Mouse (Mus musculus): Measurements from ENCODE around the gene Map3k1. TPM values are rescaled to one million over a fixed set of nuclear protein-coding genes. Genes with fewer than 3 reads are reported as not detected.

The Map3k1 gene
- polyA plus RNA-seq, 1 experiment from 2014 or later = 12.2 TPM

DNA sequence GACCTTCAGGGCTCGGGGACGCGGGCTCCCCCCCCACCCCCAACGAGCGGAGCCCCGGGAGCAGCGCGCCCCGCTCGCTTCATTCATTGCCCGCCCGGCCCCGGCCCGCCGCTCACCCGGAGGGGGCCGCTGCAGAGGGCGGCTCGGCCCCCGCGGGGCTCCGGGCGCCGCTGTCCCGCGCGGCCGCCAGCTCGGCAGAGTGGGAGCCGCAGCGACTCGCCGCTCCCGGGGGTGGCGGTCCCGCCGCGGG lies 481 bp downstream of the Map3k1 start:
- Histone ChIP-seq H3K9me3 (no peaks in the 10 kb centered on the region), H3K27me3 (replicated peaks) (no peaks in the 10 kb centered on the region), H3K4me3 (peak overlapping the region; percentile 81), H3K9ac (peak overlapping the region; percentile 80), H3K36me3 (replicated peaks) (no peaks in the 10 kb centered on the region), H3K27ac (peak overlapping the region; percentile 99), H3K4me1 (peaks cover 18% of the 10 kb centered on the region), H3K4me2 (peak overlapping the region; percentile 77)
- peak; percentile 72; the same call in 1 of the 2 replicates for ATAC-seq (replicated peaks)
- 0% methylated on average over 25 of the region's 38 CpGs for WGBS

DNA sequence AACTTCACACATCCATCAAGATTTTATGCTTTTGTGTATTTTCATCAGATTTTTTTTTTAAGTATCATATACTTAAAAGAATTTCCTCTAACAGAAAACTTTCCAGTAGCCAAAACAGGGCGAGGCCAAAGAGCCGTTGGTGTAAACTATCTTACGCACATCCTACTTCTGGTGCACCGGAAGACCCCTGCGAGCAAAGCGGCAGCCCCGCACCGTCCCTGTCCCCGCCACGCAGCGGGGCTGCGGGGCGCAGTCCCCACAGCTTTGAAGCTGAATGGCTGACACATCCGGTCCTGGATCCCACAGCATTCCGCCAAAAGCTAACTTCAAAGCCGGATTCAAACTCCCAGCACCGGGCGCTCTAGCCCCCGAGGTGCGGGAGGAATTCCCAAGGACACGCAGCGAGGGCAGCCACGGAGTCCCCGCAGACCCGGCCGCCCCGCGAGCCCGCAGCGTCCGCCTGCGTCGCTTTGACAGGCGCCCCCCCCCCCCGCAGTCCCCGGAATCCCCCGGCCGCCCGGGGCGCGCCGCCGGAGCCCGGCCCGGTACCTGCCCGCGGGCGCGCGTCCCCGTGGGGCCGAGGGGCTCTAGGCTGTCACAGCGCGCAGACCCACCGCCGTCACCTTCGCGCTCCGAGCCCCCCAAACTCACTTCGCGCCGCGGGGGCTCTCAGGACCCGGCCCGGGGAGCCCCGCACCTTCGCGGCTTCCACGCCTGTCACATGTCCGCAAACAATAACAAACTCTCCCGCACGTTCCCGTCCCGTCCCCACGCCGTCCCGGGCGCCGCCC lies 1.0 kb downstream of the Map3k1 start:
- no peaks in the 10 kb centered on the region for H3K27me3 ChIP-seq (replicated peaks)
- peak overlapping the region; percentile 80 for H3K9ac ChIP-seq
- under 1% methylated on average over 78 of the region's 79 CpGs for WGBS
- H3K4me1 ChIP-seq = peaks cover 18% of the 10 kb centered on the region
- peak overlapping the region; percentile 99 for H3K27ac ChIP-seq
- peak overlapping the region; percentile 77 for H3K4me2 ChIP-seq
- no peaks in the 10 kb centered on the region for H3K36me3 ChIP-seq (replicated peaks)
- peak overlapping the region; percentile 81 for H3K4me3 ChIP-seq
- no peaks in the 10 kb centered on the region for H3K9me3 ChIP-seq
- peak; percentile 49 for ATAC-seq (replicated peaks)

DNA sequence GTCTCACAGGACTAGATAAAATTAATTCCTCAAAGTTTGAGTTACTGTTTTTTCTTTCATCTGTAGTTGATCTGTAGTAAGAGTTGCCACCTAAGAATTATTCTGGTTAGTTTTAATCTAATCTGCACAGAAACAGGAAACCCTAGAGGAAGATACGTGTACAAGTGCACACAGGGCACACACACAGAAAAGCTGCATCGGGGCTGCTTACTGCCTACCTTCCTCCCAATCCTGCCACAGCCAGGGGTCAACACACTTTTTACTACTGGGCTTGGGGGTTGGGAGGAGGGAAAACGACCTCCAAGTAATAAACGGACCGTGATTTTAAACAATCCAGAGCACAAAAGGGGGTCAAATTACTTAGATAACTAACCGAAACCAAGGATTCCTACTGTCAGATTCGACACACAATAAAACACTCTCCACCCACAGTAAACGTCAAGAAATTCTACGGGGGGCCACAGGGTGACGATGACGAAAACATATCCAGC lies 1.6 kb downstream of the Map3k1 start:
- H3K4me1 ChIP-seq = peaks cover 18% of the 10 kb centered on the region
- ATAC-seq (replicated peaks) = no peak
- no peaks in the 10 kb centered on the region for H3K9me3 ChIP-seq
- H3K27me3 ChIP-seq (replicated peaks) = no peaks in the 10 kb centered on the region
- no peak overlapping the region for H3K27ac ChIP-seq
- WGBS = under 1% methylated on average over 11 of the region's 11 CpGs
- no peaks in the 10 kb centered on the region for H3K36me3 ChIP-seq (replicated peaks)
- H3K4me3 ChIP-seq = peak overlapping the region; percentile 81
- peak overlapping the region; percentile 80; the same call in 1 of the 2 replicates for H3K9ac ChIP-seq
- peak overlapping the region; percentile 77 for H3K4me2 ChIP-seq

DNA sequence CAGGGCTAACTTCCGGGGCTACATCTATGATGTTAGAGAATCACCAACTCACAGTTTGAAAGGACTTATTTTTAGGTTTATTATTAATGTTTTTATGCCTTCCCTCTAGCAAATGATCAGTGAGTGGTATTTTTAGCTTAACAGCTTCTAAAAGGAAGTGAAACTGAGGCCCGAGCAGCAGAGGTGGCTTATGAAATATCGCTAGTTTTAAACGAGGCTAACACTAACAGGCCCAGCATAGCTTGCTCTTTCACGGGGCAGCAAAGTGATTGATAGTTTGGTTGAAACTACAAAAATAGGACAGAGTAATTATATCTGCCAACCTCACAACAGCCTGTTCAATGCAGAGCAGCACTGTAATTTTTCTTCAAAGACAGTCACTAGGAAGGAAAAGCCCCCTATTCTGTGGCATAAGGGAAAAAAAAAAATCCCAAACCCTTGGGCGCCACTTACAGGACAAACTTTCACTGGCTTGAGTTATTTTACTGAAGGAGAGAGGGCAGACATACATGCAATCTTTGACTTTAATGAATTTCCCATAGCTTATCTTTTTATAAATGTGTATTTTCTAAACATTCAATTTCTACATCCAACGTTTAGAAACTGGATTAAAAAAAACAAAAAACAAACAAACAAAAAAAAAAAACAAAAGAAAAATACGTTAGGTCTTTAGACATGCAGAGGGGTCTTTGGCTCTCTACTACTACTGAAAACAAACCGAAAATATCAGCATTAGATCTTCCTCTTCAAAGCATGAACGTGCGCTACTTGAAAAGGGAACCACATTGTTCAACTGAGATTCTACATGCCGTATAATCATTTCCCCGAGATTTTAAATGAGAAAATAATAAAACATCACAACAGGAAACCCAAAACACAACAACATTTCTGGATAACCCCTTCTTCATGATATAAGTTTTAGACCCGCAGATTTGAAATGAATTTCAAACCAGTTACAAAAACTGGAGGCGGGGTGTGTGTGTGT lies 2.8 kb downstream of the Map3k1 start:
- Histone ChIP-seq H3K9ac (no peak overlapping the region), H3K4me1 (peaks cover 24% of the 10 kb centered on the region), H3K4me3 (no peak overlapping the region), H3K9me3 (no peaks in the 10 kb centered on the region), H3K27ac (no peak overlapping the region), H3K36me3 (replicated peaks) (no peaks in the 10 kb centered on the region), H3K27me3 (replicated peaks) (no peaks in the 10 kb centered on the region), H3K4me2 (peak overlapping the region; percentile 77)
- 63% methylated on average over 15 of the region's 15 CpGs for WGBS
- no peak for ATAC-seq (replicated peaks)

DNA sequence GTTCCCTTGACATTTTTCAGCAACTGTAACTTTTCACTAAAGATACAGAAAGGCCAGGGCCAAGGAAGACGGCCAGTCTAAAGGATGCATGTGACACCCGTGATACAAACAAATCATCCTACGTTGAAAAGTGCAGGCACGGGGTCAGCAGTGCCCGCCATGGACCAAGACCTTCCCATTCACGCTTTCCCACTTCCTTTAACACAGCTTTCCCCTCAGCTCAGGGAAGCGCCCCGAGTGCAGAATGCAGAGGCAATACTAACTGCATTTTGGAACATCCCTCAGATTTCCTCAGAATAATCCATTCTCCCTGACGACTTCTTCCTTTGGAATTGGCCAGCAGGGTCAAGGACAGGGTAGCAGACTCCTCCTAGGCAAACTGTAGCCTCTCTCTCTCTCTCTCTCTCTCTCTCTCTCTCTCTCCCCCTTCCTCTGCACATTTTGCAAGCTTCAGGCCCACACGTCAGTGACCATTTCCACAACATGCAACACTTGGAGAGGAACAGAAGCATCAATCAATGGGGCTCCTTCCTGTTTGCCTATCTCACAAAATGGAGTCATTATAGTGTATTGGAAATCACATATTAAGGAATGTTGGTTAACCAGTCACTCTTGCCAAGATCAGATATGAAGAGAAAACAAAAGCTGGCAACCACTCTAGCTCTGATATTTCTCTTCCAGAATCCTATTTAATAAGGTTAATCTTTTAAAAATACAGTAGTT lies 3.7 kb downstream of the Map3k1 start:
- WGBS = 71% methylated on average over 10 of the region's 10 CpGs
- H3K9ac ChIP-seq = no peak overlapping the region
- H3K36me3 ChIP-seq (replicated peaks) = no peaks in the 10 kb centered on the region
- no peak overlapping the region for H3K27ac ChIP-seq
- H3K9me3 ChIP-seq = no peaks in the 10 kb centered on the region
- H3K4me3 ChIP-seq = no peak overlapping the region
- peak overlapping the region; percentile 10; the same call in 1 of the 2 replicates for H3K4me2 ChIP-seq
- H3K4me1 ChIP-seq = peaks cover 25% of the 10 kb centered on the region
- ATAC-seq (replicated peaks) = no peak
- no peaks in the 10 kb centered on the region for H3K27me3 ChIP-seq (replicated peaks)

DNA sequence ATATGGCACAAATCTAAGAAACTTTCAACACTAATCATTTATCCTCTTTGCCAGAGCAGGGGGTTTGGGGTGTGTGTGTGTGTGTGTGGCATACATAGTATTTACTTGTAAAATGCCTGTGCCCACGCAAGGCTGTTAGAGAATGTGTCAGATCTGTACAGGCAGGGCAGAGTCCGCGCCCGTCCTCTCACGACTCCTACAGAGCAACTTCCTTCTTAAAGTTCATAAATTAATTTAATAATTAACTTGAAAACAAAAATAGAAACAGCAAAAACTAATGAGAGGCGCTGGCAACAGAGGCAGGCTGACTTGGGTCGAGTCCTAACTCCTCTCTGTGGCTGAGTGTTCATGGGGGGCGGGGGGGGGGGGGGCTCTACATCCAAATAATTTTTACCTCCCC lies 4.6 kb downstream of the Map3k1 start:
- H3K9me3 ChIP-seq = no peaks in the 10 kb centered on the region
- no peak overlapping the region for H3K4me3 ChIP-seq
- H3K27me3 ChIP-seq (replicated peaks) = no peaks in the 10 kb centered on the region
- peaks cover 29% of the 10 kb centered on the region for H3K4me1 ChIP-seq
- WGBS = 82% methylated on average over 8 of the region's 8 CpGs
- H3K36me3 ChIP-seq (replicated peaks) = no peaks in the 10 kb centered on the region
- no peak overlapping the region for H3K27ac ChIP-seq
- ATAC-seq (replicated peaks) = no peak
- no peak overlapping the region for H3K9ac ChIP-seq
- H3K4me2 ChIP-seq = no peak overlapping the region

DNA sequence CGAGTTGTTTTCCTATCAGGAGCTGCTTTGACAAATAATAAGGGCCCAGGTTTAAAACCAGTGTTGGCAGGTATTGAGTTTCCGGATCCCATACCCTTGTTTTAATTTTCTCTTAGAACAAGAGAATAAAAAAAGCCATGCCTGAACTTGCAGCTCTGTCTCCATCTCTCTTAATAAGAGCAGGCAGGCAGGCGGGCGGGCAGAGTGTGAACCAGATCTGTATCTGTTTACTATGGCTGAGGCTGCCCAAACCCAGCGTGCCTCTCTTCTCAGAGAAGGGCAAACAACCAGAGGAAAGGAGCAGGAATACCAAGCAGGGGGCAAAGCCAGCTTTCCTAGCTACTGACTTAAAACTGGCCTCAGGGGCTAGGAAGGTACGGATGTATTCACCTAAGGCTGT lies 5.3 kb downstream of the Map3k1 start:
- peaks cover 34% of the 10 kb centered on the region for H3K4me1 ChIP-seq
- H3K9me3 ChIP-seq = no peaks in the 10 kb centered on the region
- H3K9ac ChIP-seq = no peak overlapping the region
- H3K27ac ChIP-seq = no peak overlapping the region
- H3K4me2 ChIP-seq = no peak overlapping the region
- ATAC-seq (replicated peaks) = no peak
- no peak overlapping the region for H3K4me3 ChIP-seq
- no peaks in the 10 kb centered on the region for H3K36me3 ChIP-seq (replicated peaks)
- WGBS = 66% methylated on average over 6 of the region's 6 CpGs
- H3K27me3 ChIP-seq (replicated peaks) = no peaks in the 10 kb centered on the region

DNA sequence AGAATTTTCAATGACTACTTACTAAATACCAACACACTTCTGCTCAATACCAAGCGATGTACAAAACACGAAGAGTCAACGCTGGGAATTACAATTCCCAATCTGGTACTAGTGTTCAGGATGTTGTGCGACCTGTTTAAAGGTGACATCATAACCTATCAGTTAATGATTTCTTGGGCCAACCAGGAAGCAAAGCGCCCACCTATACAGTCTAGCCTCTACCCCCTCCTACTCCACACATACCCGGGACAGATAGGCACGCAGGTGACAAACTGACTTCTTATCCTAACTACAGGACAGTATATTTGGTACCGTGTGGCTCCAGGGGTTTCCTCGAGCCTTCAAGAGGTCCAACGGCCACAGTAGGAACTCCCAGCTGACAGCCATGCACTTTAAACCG lies 5.9 kb downstream of the Map3k1 start:
- ATAC-seq (replicated peaks) = no peak
- Histone ChIP-seq H3K9me3 (no peaks in the 10 kb centered on the region), H3K4me1 (peaks cover 39% of the 10 kb centered on the region), H3K4me3 (no peak overlapping the region), H3K27ac (no peak overlapping the region), H3K9ac (no peak overlapping the region), H3K27me3 (replicated peaks) (no peaks in the 10 kb centered on the region), H3K36me3 (replicated peaks) (no peaks in the 10 kb centered on the region), H3K4me2 (no peak overlapping the region)
- 88% methylated on average over 11 of the region's 11 CpGs for WGBS

DNA sequence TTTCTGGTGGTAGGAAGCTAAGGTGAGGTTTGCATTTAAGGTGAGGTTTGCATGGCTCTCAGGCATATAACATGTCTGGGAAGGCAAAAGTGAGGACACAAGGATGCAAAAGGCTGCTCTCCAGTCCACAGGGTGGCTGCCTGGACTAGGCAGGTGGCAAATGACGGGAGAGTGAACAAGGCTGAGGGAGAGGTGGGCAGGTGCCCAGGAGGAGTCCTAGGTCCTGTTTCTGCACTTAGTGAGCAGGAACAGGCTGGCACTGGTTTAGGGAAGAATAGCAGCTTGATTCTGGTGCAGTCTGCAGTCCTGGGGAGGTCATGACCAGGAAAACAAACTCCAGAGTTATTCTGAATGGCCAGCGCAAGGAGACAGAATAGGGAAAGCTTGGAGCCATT lies 6.5 kb downstream of the Map3k1 start:
- H3K9me3 ChIP-seq = no peaks in the 10 kb centered on the region
- H3K36me3 ChIP-seq (replicated peaks) = no peaks in the 10 kb centered on the region
- H3K4me1 ChIP-seq = peaks cover 44% of the 10 kb centered on the region
- H3K27me3 ChIP-seq (replicated peaks) = no peaks in the 10 kb centered on the region
- no peak overlapping the region for H3K4me3 ChIP-seq
- ATAC-seq (replicated peaks) = no peak
- H3K4me2 ChIP-seq = no peak overlapping the region
- WGBS = 68% methylated on average over 2 of the region's 2 CpGs
- H3K9ac ChIP-seq = no peak overlapping the region
- no peak overlapping the region for H3K27ac ChIP-seq

DNA sequence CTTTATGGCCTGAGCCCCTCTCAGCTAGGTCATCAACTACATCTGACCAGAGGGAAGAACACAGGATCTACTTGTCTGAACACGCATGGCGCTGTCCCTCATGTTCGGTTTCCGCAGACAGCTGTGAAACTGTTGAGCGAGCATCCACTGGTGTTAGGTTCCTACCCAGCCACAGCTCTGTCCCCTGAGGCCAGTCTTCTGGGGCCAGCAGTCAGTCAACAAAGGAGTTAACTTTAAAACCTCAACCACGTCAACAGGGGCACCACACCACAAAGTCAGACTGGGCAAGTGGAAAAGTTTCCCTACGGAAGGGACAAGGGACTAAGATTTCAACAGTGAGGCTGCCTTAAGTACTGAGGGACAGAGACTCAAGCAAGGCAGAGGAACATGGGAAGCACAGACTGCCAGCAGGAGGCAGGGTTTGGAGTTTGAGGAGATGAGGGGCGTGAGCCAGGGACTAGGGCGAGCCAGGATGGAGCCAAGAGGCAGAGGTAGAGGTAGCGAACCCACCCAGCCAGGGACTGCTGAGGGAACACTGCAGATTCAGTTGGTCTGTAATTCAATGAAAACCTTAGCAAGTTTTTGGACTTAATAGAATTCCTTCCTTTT lies 7.0 kb downstream of the Map3k1 start:
- peaks cover 45% of the 10 kb centered on the region for H3K4me1 ChIP-seq
- WGBS = 79% methylated on average over 10 of the region's 10 CpGs
- no peak overlapping the region for H3K4me2 ChIP-seq
- no peak overlapping the region for H3K4me3 ChIP-seq
- no peaks in the 10 kb centered on the region for H3K9me3 ChIP-seq
- no peaks in the 10 kb centered on the region for H3K27me3 ChIP-seq (replicated peaks)
- H3K27ac ChIP-seq = no peak overlapping the region
- no peak for ATAC-seq (replicated peaks)
- H3K9ac ChIP-seq = no peak overlapping the region
- no peaks in the 10 kb centered on the region for H3K36me3 ChIP-seq (replicated peaks)

DNA sequence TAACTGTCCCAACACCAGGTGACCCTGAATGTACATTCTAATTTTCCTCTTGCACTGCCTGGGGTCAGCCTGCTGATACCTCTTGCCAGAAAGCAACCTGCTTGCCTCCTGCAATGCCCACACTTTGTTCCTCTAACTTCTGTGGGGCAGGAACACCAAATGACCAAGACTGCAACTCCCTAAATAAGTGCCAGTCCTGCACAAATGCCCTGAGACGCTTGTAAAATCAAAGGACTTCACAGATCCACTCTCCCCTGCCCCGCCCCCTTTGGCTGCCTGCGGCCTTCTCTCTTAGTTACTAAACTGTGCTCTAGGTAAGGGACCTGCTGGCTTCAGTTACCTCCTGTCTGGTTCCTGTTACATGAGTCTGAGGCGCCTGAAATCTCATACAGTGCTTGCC lies 7.9 kb downstream of the Map3k1 start:
- peaks cover 49% of the 10 kb centered on the region for H3K4me1 ChIP-seq
- 56% methylated on average over 4 of the region's 4 CpGs for WGBS

DNA sequence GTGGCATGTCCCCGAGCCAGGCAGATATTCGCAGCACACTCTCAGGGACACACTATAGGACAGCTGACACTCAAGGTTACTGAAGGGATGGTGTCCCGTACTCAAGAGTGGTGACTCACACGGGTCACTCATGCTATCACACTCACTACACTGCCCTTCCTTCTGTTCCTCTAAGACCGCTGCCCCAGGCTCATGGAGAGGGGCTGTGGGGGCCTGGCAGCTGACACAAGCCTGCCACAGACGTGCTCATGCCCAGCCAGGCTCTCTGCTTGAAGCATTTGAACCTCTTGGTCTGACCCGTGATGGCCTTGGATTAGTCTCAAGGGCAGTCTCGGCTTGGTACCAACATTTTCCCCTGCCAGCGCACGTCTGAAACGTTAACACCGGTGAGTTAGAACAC lies 10.7 kb downstream of the Map3k1 start:
- peaks cover 39% of the 10 kb centered on the region for H3K4me1 ChIP-seq
- H3K9ac ChIP-seq = no peak overlapping the region
- WGBS = 68% methylated on average over 12 of the region's 12 CpGs

More for the DNA sequence above, 7.9 kb downstream of the Map3k1 start:
- Histone ChIP-seq H3K9ac (no peak overlapping the region), H3K4me3 (no peak overlapping the region), H3K9me3 (no peaks in the 10 kb centered on the region), H3K27me3 (replicated peaks) (no peaks in the 10 kb centered on the region), H3K27ac (no peak overlapping the region), H3K4me2 (no peak overlapping the region), H3K36me3 (replicated peaks) (no peaks in the 10 kb centered on the region)
- no peak for ATAC-seq (replicated peaks)

More for the DNA sequence above, 10.7 kb downstream of the Map3k1 start:
- H3K27ac ChIP-seq = no peak overlapping the region
- H3K4me3 ChIP-seq = no peak overlapping the region
- no peaks in the 10 kb centered on the region for H3K9me3 ChIP-seq
- ATAC-seq (replicated peaks) = no peak; the same call in 1 of the 2 replicates
- H3K27me3 ChIP-seq (replicated peaks) = no peaks in the 10 kb centered on the region
- no peaks in the 10 kb centered on the region for H3K36me3 ChIP-seq (replicated peaks)
- no peak overlapping the region for H3K4me2 ChIP-seq

All from midbrain, embryonic 15.5 days (tissue).